Comparison of ENCODE assay signal across 32 mouse cellular contexts in genomic region chr5:28302671-28303070, GRCm38 (mm10). TPM values are rescaled to one million over a fixed set of nuclear protein-coding genes. Genes with fewer than 3 reads are reported as not detected.
"Had no signal": no experiment of that assay in that cellular context is flagged by ENCODE, and none has a peak within 500 bp of the region (broad histone marks: within the 10 kb centered on the region; RNA-seq: fewer than 3 reads in every experiment).

No protein-coding gene starts in this region.

- H3K36me3 ChIP-seq: heart, embryonic 10.5 days; heart, embryonic 13.5 days; heart, embryonic 15.5 days; hindbrain, embryonic 13.5 days; hindbrain, embryonic 15.5 days; kidney, embryonic 15.5 days; limb, embryonic 13.5 days; limb, embryonic 15.5 days had no signal

- H3K4me2 ChIP-seq: heart, embryonic 13.5 days; heart, embryonic 15.5 days; hindbrain, embryonic 13.5 days; hindbrain, embryonic 15.5 days; kidney, embryonic 15.5 days; limb, embryonic 13.5 days; limb, embryonic 15.5 days had no signal

- H3K27ac ChIP-seq: heart, embryonic 10.5 days; heart, embryonic 13.5 days; heart, embryonic 15.5 days; hindbrain, embryonic 13.5 days; hindbrain, embryonic 15.5 days; hindbrain, postnatal 0 days; kidney, embryonic 15.5 days; kidney, postnatal 0 days; limb, embryonic 13.5 days; limb, embryonic 15.5 days had no signal

- ATAC-seq: forebrain, postnatal 0 days; hindbrain, postnatal 0 days; intestine, embryonic 16.5 days had no signal

- H3K4me1 ChIP-seq: heart, embryonic 10.5 days; heart, embryonic 13.5 days; heart, embryonic 15.5 days; hindbrain, embryonic 13.5 days; hindbrain, embryonic 15.5 days; kidney, embryonic 15.5 days; limb, embryonic 13.5 days; limb, embryonic 15.5 days had no signal

- H3K9me3 ChIP-seq: heart, embryonic 10.5 days; heart, embryonic 13.5 days; heart, embryonic 15.5 days; hindbrain, embryonic 13.5 days; hindbrain, embryonic 15.5 days; kidney, embryonic 15.5 days; limb, embryonic 13.5 days; limb, embryonic 15.5 days had no signal

- DNase-seq: forebrain, postnatal 0 days; gastrocnemius, postnatal 14 days; gastrocnemius, postnatal 36 days; heart, adult 18-20 months; heart, postnatal 14 days; heart, postnatal 36 days; kidney, adult 11 months; kidney, adult 2 months; kidney, adult 9 months; kidney, postnatal 14 days; kidney, postnatal 36 days; layer of hippocampus, adult 9-11 months; layer of hippocampus, postnatal 36 days; left cerebral cortex, postnatal 4 days had no signal

- H3K4me3 ChIP-seq: heart, embryonic 10.5 days; heart, embryonic 13.5 days; heart, embryonic 15.5 days; hindbrain, embryonic 13.5 days; hindbrain, embryonic 15.5 days; kidney, embryonic 15.5 days; limb, embryonic 13.5 days; limb, embryonic 15.5 days had no signal

- H3K9ac ChIP-seq: forebrain, postnatal 0 days; heart, embryonic 13.5 days; heart, embryonic 15.5 days; hindbrain, embryonic 13.5 days; hindbrain, embryonic 15.5 days; kidney, embryonic 15.5 days; limb, embryonic 13.5 days; limb, embryonic 15.5 days had no signal

- H3K27me3 ChIP-seq: heart, embryonic 15.5 days; hindbrain, embryonic 13.5 days; hindbrain, embryonic 15.5 days; kidney, embryonic 15.5 days; limb, embryonic 13.5 days; limb, embryonic 15.5 days had no signal

RNA-seq across cellular contexts. Expression of gene Cnpy1, which starts 57.1 kb away (rescaled TPM):
- total RNA-seq: gastrocnemius, adult 18-20 months; gastrocnemius, adult 8-10 months; gastrocnemius, postnatal 36 days; heart, adult 18-20 months; heart, adult 8-10 months; heart, postnatal 14 days; heart, postnatal 36 days; hematopoietic stem cell, adult 5-6 weeks; left cerebral cortex, postnatal 25 days had no signal
- polyA plus RNA-seq: heart, embryonic 13.5 days; heart, embryonic 15.5 days; heart, postnatal 0 days; limb, embryonic 11.5 days; limb, embryonic 15.5 days had no signal
